Mouse (Mus musculus) neural tube, embryonic 10.5 days (tissue): ENCODE results near the gene Ern1.
A peak's percentile ranks its signal among the peaks of the same experiment; 100 is the strongest.
"Not testable (repeated sequence)": the region's sequence is repeated elsewhere in the genome, so short reads cannot be mapped to it uniquely, and the experiment has no call there.

Experiments used
- DNase-seq: peaks from one replicate; pipeline ENCODE4 v3.0.0-alpha.2; 2017; ENCODE audit warnings: low spot score; ENCODE audit errors: extremely low spot score

Ern1 gene

DNA sequence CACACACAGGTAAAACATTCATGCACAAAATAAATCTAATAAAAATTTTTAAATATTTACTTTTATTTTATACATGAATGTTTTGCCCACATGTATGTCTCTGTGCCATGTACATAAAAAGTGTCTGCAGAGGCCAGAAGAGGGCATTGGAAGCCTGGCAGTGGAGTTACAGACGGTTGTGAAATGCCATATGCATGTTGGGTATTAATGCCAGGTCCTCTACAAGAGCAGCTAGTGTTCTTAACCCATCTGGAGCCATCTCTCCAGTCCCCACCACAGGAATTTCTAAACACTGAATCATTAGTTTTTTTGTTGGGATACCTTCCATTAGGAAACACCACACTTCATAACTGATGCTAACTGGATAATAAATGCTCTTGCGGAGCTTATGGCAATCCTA is 50.1 kb downstream of the Ern1 start:
- no peak for DNase-seq

DNA sequence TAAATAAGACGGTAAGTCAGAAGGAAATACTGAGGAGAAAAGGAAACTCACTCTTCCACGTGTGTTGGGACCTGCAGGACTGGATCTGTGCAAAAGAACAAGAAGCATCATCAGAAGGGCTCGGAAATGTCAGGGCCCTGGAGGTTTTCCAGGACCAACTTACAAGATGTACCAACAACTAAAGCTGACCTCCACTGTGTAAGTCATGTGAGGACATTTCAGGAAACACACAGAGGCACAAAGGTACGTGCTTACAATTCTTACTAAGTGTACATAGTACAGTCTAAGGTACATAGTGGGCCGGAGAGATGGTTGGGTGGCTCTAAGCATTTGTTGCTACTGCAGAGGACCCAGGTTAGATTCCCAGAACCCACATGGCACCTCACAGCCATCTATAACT is 50.6 kb downstream of the Ern1 start:
- no peak for DNase-seq

DNA sequence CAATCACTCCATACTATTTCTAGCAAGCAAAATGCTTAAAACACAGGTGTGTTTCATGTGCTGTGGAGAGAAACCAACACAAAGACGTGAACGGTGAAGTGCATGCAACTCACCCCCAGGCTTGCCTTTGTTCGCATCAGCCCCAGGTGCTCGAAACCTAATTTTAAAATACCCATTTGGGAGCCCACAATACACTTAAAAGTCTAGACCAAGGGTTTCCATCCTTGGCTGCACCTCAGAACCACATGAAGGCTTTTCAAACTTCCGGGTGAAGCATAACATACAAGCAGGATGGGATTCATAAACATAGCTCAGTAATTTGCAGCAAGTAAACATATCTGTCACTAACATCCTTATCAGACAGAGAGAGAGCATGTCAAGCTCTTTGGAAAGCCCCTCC is 57.3 kb downstream of the Ern1 start:
- DNase-seq: no peak

DNA sequence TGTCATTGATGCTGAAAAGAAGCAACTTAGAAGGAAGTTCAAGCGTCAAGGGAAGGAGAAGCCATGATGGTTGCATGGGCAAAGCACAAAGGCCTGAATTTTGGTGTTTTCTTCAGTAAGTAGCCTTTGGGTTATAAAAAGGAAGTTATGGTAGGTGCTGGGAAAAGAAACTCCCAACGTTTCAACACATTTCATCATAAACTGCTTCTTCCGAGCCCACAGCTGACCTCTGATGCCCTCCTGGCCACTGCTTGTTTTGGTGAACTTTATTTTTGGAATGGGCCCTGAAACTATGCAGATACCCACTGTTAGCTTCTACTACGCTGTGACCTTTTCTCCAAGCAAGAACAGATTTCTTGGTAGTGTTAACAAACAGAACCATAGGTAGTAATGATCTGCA is 58.0 kb downstream of the Ern1 start:
- DNase-seq: no peak

DNA sequence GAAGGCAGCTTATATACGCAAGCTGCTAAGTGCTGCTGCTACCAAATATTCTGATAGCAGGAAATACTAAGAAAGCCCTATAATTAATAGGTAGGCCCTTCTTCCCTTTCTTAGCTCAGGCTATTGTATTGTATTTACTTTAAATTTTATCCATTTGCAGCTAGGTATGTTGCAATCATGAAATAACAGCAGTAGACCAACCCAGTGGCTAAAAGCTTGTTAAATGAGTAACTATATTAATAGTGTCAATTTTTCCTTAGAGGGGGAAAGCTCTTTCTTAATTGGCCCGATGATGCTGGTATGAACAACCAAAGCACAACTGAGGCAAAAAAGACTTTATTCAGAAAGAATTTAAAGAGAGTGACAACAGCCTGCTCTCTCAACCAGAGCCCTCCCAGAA is 59.1 kb downstream of the Ern1 start:
- DNase-seq: no peak

DNA sequence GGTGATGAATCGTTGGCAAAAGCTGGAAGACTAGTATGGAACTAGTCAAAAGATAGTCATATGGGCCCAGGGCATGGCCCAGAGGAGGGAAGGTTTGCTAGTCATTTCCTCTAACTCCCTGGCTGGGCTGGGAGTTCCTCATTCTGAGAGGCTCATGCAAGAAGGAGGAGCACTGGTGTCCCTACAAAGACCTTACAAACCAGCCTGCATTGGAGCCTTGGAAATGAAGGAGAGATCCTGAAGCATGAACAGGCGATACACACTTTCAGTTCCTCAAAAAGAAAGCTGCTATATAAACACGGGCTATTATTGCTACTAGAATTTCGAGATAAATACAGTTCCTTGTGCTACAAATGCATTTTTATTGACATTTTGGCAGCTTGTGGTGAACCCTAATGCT is 59.5 kb downstream of the Ern1 start:
- no peak for DNase-seq

DNA sequence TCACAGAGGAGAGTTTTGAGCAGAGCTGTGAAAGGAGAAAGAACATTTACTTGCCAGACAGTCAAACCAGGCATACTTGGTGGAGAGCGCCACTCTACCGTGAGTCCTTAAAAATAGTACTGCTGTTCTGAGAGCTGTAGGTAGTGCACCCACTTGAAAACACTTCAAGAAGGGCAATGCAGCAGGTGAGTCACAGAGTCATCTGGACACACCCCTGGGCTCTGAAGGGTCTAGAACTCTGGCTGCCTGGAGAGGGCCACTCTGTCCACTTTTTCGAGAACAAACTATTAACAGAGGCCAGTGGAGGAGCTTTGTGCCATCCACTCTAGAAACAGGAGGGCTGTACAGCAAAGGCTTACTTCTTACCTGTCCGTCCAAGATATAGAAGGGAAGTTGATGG is 61.2 kb downstream of the Ern1 start:
- no peak for DNase-seq

- DNase-seq: no peak
Observed at GRCm38 (mm10) chr11:106425201-106425600, 62.5 kb downstream of the Ern1 start.

- DNase-seq: no peak
Observed at GRCm38 (mm10) chr11:106419262-106420102, 68.2 kb downstream of the Ern1 start.

DNA sequence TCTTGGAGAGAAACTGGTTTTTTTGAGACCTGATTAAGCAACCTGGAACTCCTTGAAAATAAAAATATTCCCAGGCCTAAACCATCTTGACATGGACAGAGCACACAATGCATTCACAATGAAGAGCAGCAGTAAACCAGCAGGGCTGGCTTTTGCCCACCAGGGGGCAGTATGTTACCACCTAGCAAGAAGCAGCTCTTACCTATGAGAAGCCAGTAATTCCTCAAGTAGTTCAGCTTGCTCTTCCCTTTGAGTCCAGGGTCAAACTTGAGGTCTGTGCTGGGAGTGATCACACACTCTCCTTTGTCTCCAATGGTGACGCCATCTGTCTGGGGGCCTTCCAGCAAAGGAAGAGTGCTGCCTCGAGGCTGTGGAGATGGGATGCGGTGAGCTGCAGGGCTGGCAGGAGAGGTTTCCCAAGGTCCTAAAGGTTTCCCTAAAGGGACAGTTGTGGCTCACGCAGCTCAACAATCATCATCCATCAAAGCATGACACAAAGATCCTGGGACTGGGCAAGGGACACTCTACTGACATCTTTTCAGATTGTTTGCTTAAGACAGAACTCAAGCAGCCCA is 68.9 kb downstream of the Ern1 start:
- peak; percentile 87 for DNase-seq

DNA sequence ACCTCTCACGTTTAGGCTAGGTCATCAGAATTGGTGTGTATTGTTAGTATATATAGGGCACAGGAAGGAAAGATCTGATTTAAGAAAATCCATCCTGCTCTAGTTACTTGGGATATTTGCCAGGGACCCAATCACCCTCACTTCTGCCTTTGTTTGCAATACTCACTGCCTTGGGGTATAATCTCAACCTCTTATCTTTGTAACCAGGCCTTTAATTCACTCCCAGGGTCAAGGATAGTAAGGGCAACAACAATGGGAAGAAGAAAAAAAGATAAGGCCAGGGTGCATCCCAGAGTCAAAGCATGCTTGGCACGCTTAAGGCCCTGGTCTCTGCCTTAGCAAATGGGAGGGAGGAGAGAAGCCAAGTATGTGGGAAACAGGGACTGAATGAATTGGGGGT is 69.8 kb downstream of the Ern1 start:
- DNase-seq: no peak

DNA sequence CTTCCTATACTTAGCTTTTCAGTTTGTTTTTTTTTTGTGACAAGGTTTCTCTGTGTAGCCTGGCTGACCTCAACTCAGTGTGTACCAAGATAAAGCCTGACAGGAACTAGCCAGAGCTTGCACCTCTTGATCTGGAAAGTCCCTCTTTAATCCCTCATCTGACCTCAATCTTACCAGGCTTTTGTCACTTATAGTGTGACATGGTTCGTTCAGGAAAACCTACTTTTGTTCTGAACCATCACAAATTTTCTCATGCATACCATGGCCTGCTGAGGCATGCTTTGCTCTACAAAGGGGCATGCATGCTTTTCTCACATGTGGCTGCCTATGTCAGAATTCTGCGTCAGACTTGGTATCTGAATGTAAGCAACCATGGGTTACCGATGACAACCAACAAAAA is 71.3 kb downstream of the Ern1 start:
- no peak for DNase-seq

- DNase-seq: no peak
Observed at GRCm38 (mm10) chr11:106412641-106413360, 74.9 kb downstream of the Ern1 start.

DNA sequence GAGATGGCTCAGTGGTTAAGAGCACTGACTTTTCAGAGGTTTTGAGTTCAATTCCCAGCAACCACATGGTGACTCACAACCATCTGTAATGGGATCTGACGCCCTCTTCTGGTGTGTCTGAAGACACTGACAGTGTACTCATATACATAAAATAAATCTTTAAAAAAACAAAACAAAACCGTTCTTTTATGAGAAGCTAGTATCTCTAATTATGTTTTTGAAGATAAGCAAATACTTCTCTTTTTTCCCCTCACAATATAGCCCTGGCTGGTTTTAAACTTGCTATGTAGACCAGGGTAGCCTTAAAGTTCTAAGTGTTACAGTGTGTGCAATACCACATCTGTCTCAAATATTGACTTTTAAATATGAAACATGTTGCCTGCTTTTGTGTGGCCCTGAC is 76.5 kb downstream of the Ern1 start:
- no peak for DNase-seq

DNA sequence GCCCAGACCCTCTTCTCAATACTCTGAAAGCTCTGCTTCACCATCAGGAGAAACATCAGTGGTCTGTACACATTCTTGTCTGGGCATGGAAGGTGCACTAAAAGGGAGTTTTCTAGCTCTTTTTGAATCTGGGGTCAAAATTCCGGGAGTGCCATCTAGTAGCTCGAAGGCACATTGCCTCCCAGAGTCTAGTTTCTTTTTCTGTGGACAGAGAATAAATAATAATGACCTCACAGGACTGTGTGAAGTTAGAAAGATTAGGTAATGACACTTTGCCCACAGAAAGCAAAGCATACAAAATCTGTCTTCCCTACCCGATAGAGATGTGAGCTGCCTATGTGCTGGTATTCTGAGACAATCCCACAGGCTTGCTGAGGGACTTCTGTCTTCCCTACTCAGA is 77.1 kb downstream of the Ern1 start:
- no peak for DNase-seq

DNA sequence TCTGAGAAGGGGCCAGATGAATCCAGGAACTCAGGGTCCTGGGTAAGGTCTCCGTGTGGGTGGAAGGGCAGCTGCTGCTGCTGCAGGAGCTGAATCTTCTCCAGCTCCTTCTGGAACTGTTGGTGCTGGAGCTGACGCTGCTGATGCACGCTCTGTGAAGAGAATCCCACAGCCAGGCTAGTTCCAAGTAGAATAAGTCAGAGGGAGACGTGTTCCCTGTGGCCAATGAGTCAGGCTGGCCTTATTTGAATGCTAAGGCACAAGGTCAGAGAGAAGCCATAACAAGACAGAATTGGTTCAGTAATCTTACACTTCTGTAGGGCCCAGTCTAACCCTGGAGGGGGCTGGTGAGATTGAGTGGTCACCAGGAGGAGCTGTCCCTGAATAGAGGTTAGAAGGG is 77.6 kb downstream of the Ern1 start:
- no peak for DNase-seq

DNA sequence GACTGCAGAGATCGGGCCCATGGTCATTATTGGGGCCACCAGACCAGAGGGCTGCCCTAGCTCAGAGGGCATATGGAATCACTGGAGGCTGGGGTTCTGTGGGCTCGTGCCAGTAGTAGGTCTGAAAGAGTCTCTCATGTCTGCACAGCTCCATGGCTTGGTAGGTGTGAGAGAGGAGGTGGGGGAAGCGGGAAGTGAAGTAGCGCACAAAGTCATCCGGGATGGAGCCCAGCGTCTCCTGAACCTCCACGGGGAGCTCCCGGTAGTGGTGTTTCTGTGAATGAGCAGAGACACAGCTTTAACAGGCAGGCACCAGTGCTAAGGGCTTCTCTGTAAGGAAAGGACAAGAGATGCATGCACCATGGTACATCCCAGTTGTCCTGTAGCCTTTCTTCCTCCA is 89.2 kb downstream of the Ern1 start:
- no peak for DNase-seq

DNA sequence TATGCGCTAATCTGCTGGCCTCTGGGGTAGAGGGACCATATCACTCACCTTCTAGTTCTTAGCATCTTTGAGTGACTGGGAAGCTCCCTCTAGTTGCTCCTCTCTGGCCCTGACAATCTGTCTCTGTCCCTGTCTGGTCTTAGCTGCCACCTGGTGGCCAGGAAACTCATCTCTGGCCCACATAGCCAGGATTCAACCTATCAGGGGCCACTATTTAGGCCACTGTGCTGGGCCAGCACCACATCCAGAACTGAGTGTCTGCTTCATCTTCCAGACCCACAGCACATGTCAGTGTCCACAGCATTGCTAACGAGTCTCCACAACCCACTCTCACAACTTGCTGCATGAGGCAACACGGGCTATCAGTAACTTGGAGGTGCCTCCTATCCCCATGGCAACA is 90.0 kb downstream of the Ern1 start:
- no peak for DNase-seq

- DNase-seq: not testable (repeated sequence)
Observed at GRCm38 (mm10) chr11:106394055-106394454, 93.6 kb downstream of the Ern1 start.

- no peak for DNase-seq
Observed at GRCm38 (mm10) chr11:106393331-106393616, 94.4 kb downstream of the Ern1 start.

GRCm38 (mm10) chr11:106392597-106393330 is 94.9 kb downstream of the Ern1 start:
- no peak for DNase-seq

DNA sequence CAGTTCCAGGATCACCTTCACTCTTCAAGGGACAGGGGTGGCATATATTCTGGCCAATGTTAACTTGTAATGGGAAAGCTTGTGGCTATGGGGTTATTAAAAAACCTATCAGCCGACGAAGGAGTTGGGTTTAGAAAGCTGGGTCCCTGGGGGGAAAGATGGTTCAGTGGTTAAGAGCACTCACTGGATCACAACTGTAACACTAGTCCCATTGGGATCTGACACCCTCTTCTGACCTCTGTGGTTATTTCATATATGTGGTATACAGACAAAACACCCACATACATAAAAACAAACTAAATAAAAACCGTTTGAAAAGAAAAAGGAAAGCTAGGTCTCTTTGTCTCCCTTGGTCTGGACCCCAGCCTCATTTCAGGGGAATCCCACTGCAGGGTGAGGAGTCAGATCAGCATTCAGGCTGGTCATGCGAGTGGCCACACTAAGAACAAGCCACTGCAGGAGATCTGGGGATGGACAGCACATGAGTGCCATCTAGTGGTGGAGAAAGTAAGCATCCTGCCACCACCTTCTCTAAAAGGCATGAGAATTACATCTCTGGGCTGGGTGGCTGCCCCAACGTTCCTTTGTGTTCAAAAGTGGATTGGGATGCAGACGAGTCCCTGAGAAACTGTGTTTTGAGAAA is 96.0 kb downstream of the Ern1 start:
- DNase-seq: peak; percentile 68
